Mouse (Mus musculus) forebrain, postnatal 0 days (tissue): ENCODE data around the gene Fam3a. TPM values are rescaled to one million over a fixed set of nuclear protein-coding genes. Genes with fewer than 3 reads are reported as not detected.
"Not testable (repeated sequence)": the region's sequence is repeated elsewhere in the genome, so short reads cannot be mapped to it uniquely, and the experiment has no call there.

Experiments
- ATAC-seq: fragments of 200-750 bp; cut with Nextera tagmentation; 2 replicates; pipeline ENCODE4 v1.8.0; 2017; ENCODE audit warnings: mild to moderate bottlenecking, moderate library complexity
- DNase-seq: peaks from one replicate; pipeline ENCODE4 v3.0.0-alpha.2; 2015
- H3K27ac ChIP-seq: fragments of 300-500 bp; sonication (generic); 2 replicates; pipeline ENCODE4 v1.5.1; 2014; ENCODE audit warnings: low read depth, mild to moderate bottlenecking, antibody characterized with exemption, low read length, moderate library complexity, mixed read lengths
- H3K27me3 ChIP-seq: fragments of 300-500 bp; sonication (generic); 2 replicates; pipeline ENCODE4 v1.6.1; 2014; ENCODE audit warnings: mild to moderate bottlenecking, low read length, mixed read lengths; ENCODE audit not compliant: insufficient read depth
- H3K36me3 ChIP-seq: fragments of 300-500 bp; sonication (generic); 2 replicates; pipeline ENCODE4 v1.6.1; 2014; ENCODE audit warnings: mild to moderate bottlenecking, moderate library complexity; ENCODE audit not compliant: insufficient read depth
- H3K4me1 ChIP-seq: fragments of 300-500 bp; sonication (generic); 2 replicates; pipeline ENCODE4 v1.6.1; 2014; ENCODE audit warnings: antibody characterized with exemption; ENCODE audit not compliant: insufficient read depth
- H3K4me2 ChIP-seq: fragments of 300-500 bp; sonication (generic); 2 replicates; pipeline ENCODE4 v1.6.1; 2014; ENCODE audit warnings: low read depth, mild to moderate bottlenecking, moderate library complexity
- H3K4me3 ChIP-seq: fragments of 300-500 bp; sonication (generic); 2 replicates; pipeline ENCODE4 v1.5.1; 2014; ENCODE audit warnings: low read depth, low read length, mixed read lengths
- H3K9ac ChIP-seq: fragments of 300-500 bp; sonication (generic); 2 replicates; pipeline ENCODE4 v1.6.1; 2014; ENCODE audit warnings: mild to moderate bottlenecking
- H3K9me3 ChIP-seq: fragments of 300-500 bp; sonication (generic); 2 replicates; pipeline ENCODE4 v1.6.1; 2016; ENCODE audit warnings: low read length
- CTCF ChIP-seq: sonication (generic); IDR thresholded peaks from 2 replicates; pipeline ENCODE4 v1.5.1; 2016; ENCODE audit warnings: antibody characterized with exemption, control low read depth, low read depth
- WGBS: fragments of 180-500 bp; shearing (Covaris S2); extraction: QIAGEN DNeasy Blood & Tissue Kit; methylation state at CpG from one replicate; pipeline ENCODE4 v1.1.7; 2014; 5-methylcytosine and 5-hydroxymethylcytosine counted together
- polyA plus RNA-seq: library from polyadenylated mRNA; unstranded; fragments of >200 nt; fragmentation: Nextera tagmentation; extraction: Ambion mirVana; gene quantifications from 2 replicates; pipeline ENCODE4 v1.2.1, GENCODE M21; 2015
- total RNA-seq: library from RNA; depleted of rRNA; stranded (reverse); fragments of >200 nt; gene quantifications from 2 replicates; pipeline ENCODE4 v1.2.3, GENCODE M21; 2014

The Fam3a gene
- total and polyA plus RNA-seq, 2 experiments from 2014 or later: 31.6 to 33.6 TPM

DNA sequence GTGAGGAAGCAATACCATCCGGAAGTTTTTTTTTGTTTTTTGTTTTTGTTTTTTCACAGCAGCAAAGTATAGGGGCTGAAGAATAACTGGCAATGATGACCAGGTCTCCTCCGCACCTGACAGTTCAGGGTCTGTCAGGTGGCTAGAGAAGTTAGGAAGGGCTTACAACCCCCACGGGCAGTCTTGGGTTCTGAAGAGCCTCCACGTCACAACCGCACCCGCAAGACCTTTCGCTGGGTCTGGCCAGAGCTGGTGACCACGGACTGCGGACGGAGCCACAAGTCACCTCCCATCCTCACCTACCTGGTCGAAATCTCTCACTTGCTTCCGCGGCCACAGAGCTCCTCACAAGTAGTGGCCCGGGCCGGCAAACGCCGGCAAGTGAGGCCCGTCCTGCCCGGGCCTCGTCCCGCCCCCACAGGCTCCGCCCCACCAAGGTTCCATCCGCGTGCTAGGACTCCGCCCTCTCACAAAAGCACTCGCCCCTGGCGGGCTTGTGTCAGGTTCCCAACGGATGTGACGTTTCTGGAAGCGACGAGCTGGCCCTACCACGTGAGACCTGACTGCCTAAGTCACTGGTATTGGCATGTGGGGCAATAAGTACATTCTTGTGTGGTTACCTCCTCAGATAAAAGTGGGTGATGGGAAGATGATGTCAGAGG lies 20.1 kb downstream of the Fam3a start, which contains the start of the genes Ubl4a and Slc10a3:
Ubl4a (minus strand) TSS at position 331 of the 662 bp plus-strand sequence.
Slc10a3 (minus strand) TSS at position 462 of the 662 bp plus-strand sequence.
- no peak within 1 kb of the TSS for H3K27ac ChIP-seq
- TF ChIP-seq CTCF: no peak
- peak within 1 kb of the TSS; percentile 46 for H3K9ac ChIP-seq
- ATAC-seq: peak; percentile 96
- H3K4me3 ChIP-seq: peak within 1 kb of the TSS; percentile 40
- peak within 1 kb of the TSS; percentile 53 for H3K4me2 ChIP-seq
- no peaks in the 10 kb centered on the region for H3K4me1 ChIP-seq
- no peaks in the 10 kb centered on the region for H3K36me3 ChIP-seq
- WGBS: 34% methylated on average over 32 of the region's 32 CpGs
- no peaks in the 10 kb centered on the region for H3K27me3 ChIP-seq
- no peaks in the 10 kb centered on the region for H3K9me3 ChIP-seq
- DNase-seq: peak; percentile 90

DNA sequence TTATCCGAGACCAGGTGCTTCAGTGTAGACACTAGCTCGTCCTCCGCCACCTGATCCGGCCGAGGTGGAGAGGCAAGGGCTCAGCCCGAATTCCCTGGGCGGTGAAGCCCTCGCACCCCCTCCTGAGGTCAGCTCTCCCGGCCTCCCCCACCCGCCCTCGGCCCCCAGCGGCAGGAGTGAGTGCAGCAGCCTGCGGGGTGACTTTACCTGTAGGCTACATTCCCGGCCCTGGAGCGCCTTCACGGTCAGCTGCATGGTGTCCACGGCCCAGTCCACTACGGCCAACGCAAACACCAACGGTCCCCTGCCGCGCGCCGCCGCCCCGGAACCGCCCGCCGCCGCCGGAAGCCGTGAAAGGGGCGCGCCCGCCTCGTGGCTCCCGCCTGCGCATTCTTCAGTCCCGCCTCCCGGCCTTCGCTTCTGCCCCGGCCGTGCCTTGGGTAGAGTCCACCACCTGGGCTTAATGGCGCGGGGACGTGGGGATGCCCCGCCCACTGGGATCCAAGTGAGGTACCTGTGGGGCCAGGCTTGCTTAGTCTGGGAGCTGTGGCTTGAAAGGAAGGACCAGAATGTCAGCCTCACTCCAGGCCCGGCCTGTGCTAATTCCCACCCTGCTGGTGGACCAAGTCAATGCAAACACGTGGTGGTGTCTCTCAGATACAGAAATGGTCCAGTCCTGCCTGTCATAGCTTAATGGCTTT lies 24.7 kb downstream of the Fam3a start:
- H3K9ac ChIP-seq: peak overlapping the region; percentile 70
- peak; percentile 52 for TF ChIP-seq CTCF
- ATAC-seq: peak; percentile 81
- WGBS: 28% methylated on average over 43 of the region's 49 CpGs
- H3K4me3 ChIP-seq: peak overlapping the region; percentile 48
- peak overlapping the region; percentile 58 for H3K4me2 ChIP-seq
- H3K36me3 ChIP-seq: no peaks in the 10 kb centered on the region
- peak overlapping the region; percentile 82 for H3K27ac ChIP-seq
- no peaks in the 10 kb centered on the region for H3K27me3 ChIP-seq
- no peaks in the 10 kb centered on the region for H3K4me1 ChIP-seq
- DNase-seq: peak; percentile 69
- no peaks in the 10 kb centered on the region for H3K9me3 ChIP-seq

DNA sequence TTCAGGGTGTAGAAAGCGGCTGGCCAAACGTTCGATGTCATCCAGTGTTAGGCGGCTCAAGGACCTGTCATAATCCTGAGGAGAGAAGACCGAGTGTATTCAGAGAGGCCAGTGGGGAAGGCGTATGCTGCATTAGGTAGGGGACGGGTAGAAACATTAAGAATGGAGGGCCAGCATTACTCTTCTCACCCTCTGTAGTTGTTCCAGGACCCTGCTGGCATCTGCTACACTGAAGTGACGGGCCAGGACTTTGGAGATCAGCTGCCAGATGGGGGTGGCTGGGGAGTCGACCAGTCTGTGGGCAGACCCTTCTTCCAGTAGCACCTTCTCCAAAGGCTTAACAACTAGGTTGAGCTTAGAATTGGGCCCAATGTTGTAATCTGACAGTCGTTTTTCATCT lies 25.6 kb downstream of the Fam3a start:
- Histone ChIP-seq H3K4me3 (peak overlapping the region; percentile 48), H3K9me3 (no peaks in the 10 kb centered on the region), H3K9ac (peak overlapping the region; percentile 70), H3K4me1 (no peaks in the 10 kb centered on the region), H3K36me3 (no peaks in the 10 kb centered on the region), H3K27ac (0 out of 2 replicates have a peak overlapping the region, but pooled peaks have one; percentile 82), H3K27me3 (no peaks in the 10 kb centered on the region), H3K4me2 (peak overlapping the region; percentile 58)
- TF ChIP-seq CTCF: no peak
- 64% methylated on average over 10 of the region's 10 CpGs for WGBS
- ATAC-seq (no peak), DNase-seq (no peak)

DNA sequence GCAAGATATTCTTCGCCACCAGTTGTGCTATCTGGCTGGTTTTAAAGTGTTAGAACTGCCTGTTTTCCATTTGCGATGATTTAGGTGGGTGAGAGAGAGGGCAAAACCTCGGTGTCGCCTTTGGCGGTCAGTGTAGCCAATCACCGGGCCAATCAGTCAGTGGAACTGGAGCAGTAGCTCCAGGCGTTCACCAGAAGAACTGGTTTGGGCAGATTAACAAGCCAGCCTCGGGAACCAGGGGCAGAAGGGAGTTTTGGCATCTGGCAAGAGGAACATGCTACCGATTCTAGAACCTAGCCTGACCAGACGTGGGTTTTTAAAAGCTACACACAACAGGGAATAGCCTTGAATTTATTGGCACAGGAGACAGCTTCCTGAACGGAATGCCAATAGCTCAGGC lies 33.9 kb downstream of the Fam3a start:
- Histone ChIP-seq H3K36me3 (no peaks in the 10 kb centered on the region), H3K27me3 (no peaks in the 10 kb centered on the region), H3K4me3 (no peak overlapping the region), H3K27ac (no peak overlapping the region), H3K9me3 (no peaks in the 10 kb centered on the region), H3K4me2 (no peak overlapping the region), H3K9ac (no peak overlapping the region), H3K4me1 (no peaks in the 10 kb centered on the region)
- ATAC-seq (no peak), DNase-seq (no peak)
- TF ChIP-seq CTCF: no peak
- 59% methylated on average over 11 of the region's 11 CpGs for WGBS

DNA sequence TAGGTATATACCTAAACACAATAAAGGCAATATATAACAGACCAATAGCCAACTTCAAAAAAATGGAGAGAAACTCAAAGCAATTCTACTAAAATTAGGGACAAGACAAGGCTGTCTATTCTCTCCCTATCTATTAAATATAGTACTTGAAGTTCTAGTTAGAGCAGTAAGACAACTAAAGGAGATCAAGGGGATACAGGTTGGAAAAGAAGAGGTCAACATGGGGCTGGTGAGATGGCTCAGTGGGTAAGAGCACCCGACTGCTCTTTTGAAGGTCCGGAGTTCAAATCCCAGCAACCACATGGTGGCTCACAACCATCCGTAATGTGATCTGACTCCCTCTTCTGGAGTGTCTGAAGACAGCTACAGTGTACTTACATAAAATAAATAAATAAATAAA lies 36.0 kb downstream of the Fam3a start:
- H3K4me2 ChIP-seq, H3K27me3 ChIP-seq, H3K36me3 ChIP-seq, H3K9me3 ChIP-seq, H3K4me1 ChIP-seq, ATAC-seq, H3K27ac ChIP-seq, DNase-seq, H3K9ac ChIP-seq, H3K4me3 ChIP-seq: not testable (repeated sequence)
- WGBS: 90% methylated on average over 3 of the region's 3 CpGs

DNA sequence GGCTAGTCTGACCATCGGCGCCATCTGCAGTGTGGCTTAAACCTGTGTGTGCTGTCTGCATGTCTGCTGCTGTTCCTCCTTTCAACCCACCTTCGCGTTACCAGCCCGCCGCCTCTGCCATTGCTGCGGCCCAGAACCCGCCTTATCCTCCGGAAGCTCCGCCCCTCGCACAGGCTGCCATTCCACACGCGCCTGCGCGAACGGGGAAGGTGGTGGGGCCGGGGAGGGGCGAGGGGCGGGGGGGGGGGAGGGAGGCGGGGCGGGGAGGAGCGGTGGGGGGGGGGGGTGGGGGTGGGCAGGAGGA lies 39.7 kb downstream of the Fam3a start, which contains the start of gene Lage3:
Lage3 (minus strand) TSS at position 152 of the 304 bp plus-strand sequence.
- Histone ChIP-seq H3K9ac (peak within 1 kb of the TSS; percentile 54), H3K4me2 (peak within 1 kb of the TSS; percentile 51), H3K36me3 (no peaks in the 10 kb centered on the region), H3K4me3 (peak within 1 kb of the TSS; percentile 35), H3K27me3 (no peaks in the 10 kb centered on the region), H3K4me1 (no peaks in the 10 kb centered on the region), H3K9me3 (no peaks in the 10 kb centered on the region), H3K27ac (peak within 1 kb of the TSS; percentile 66)
- ATAC-seq (peak; percentile 94), DNase-seq (peak; percentile 87)
- no peak for TF ChIP-seq CTCF
- WGBS: 46% methylated on average over 11 of the region's 22 CpGs
